Mouse (Mus musculus) hindbrain, embryonic 11.5 days (tissue): ENCODE measurements around the gene Trim41. TPM values are rescaled to one million over a fixed set of nuclear protein-coding genes. Genes with fewer than 3 reads are reported as not detected.
"Not testable (repeated sequence)": the region's sequence is repeated elsewhere in the genome, so short reads cannot be mapped to it uniquely, and the experiment has no call there.

Source experiments
- ATAC-seq: fragments of 200-750 bp; cut with Nextera tagmentation; 2 replicates; pipeline ENCODE4 v1.8.0; 2017; ENCODE audit warnings: mild to moderate bottlenecking, moderate TSS enrichment, moderate library complexity; ENCODE audit not compliant: low FRiP score
- DNase-seq: peaks from one replicate; pipeline ENCODE4 v3.0.0-alpha.2; 2015; ENCODE audit warnings: low spot score
- H3K27ac ChIP-seq: fragments of 300-500 bp; sonication (generic); 2 replicates; pipeline ENCODE4 v1.5.1; 2014; ENCODE audit warnings: mild to moderate bottlenecking, low read depth, low read length
- H3K27me3 ChIP-seq: fragments of 300-500 bp; sonication (generic); 2 replicates; pipeline ENCODE4 v1.6.1; 2014; ENCODE audit warnings: mild to moderate bottlenecking, low read length, moderate library complexity, mixed read lengths; ENCODE audit not compliant: control insufficient read depth, insufficient read depth
- H3K36me3 ChIP-seq: fragments of 300-500 bp; sonication (generic); 2 replicates; pipeline ENCODE4 v1.6.1; 2014; ENCODE audit warnings: mild to moderate bottlenecking, low read length, moderate library complexity, mixed read lengths; ENCODE audit not compliant: control insufficient read depth, insufficient read depth
- H3K4me1 ChIP-seq: fragments of 300-500 bp; sonication (generic); replicated peaks from 2 replicates; pipeline ENCODE4 v1.6.1; 2014; ENCODE audit warnings: low read length, mixed read lengths; ENCODE audit not compliant: control insufficient read depth, insufficient read depth
- H3K4me2 ChIP-seq: fragments of 300-500 bp; sonication (generic); replicated peaks from 2 replicates; pipeline ENCODE4 v1.6.1; 2014; ENCODE audit warnings: mild to moderate bottlenecking, low read depth, low read length
- H3K4me3 ChIP-seq: fragments of 300-500 bp; sonication (generic); 2 replicates; pipeline ENCODE4 v1.5.1; 2014; ENCODE audit warnings: low read depth, low read length
- H3K9ac ChIP-seq: fragments of 300-500 bp; sonication (generic); 2 replicates; pipeline ENCODE4 v1.6.1; 2014; ENCODE audit warnings: low read depth, low read length
- H3K9me3 ChIP-seq: fragments of 300-500 bp; sonication (generic); 2 replicates; pipeline ENCODE4 v1.6.1; 2016; ENCODE audit warnings: low read length; ENCODE audit not compliant: control insufficient read depth
- WGBS: fragments of 180-500 bp; shearing (Covaris S2); extraction: QIAGEN DNeasy Blood & Tissue Kit; methylation state at CpG from one replicate; pipeline ENCODE4 v1.1.7; 2014; 5-methylcytosine and 5-hydroxymethylcytosine counted together
- polyA plus RNA-seq: library from polyadenylated mRNA; unstranded; fragments of >200 nt; fragmentation: Nextera tagmentation; extraction: Ambion mirVana; gene quantifications from 2 replicates; pipeline ENCODE4 v1.2.1, GENCODE M21; 2014

The Trim41 gene
- polyA plus RNA-seq, 1 experiment from 2014 or later: 4.2 TPM

GRCm38 (mm10) chr11:48833078-48833730, 16.1 kb upstream of the Trim41 start:
- DNase-seq (no peak), ATAC-seq (peak; percentile 10)
- no peaks in the 10 kb centered on the region for H3K36me3 ChIP-seq
- no peak overlapping the region for H3K9ac ChIP-seq
- 0 out of 2 replicates have a peak, but pooled peaks cover under 1% of the 10 kb centered on the region for H3K4me1 ChIP-seq
- H3K9me3 ChIP-seq: no peaks in the 10 kb centered on the region
- H3K4me3 ChIP-seq: peak overlapping the region; percentile 20; the same call in 1 of the 2 replicates
- WGBS: 40% methylated on average over 9 of the region's 9 CpGs
- H3K4me2 ChIP-seq: no peak overlapping the region
- H3K27ac ChIP-seq: no peak overlapping the region
- H3K27me3 ChIP-seq: peaks cover 5% of the 10 kb centered on the region; the same call in 1 of the 2 replicates

GRCm38 (mm10) chr11:48831273-48831672, 14.1 kb upstream of the Trim41 start:
- Histone ChIP-seq H3K36me3 (no peaks in the 10 kb centered on the region), H3K9ac (no peak overlapping the region), H3K4me3 (no peak overlapping the region), H3K27me3 (0 out of 2 replicates have a peak, but pooled peaks cover 2% of the 10 kb centered on the region), H3K4me2 (no peak overlapping the region), H3K9me3 (no peaks in the 10 kb centered on the region), H3K4me1 (no peaks in the 10 kb centered on the region), H3K27ac (no peak overlapping the region)
- ATAC-seq (no peak), DNase-seq (no peak)
- 84% methylated on average over 2 of the region's 2 CpGs for WGBS

- 83% methylated on average over 2 of the region's 2 CpGs for WGBS
- no peaks in the 10 kb centered on the region for H3K4me1 ChIP-seq
- ATAC-seq: no peak
- no peak for DNase-seq
- H3K27ac ChIP-seq: no peak overlapping the region
- no peak overlapping the region for H3K4me3 ChIP-seq
- H3K27me3 ChIP-seq: no peaks in the 10 kb centered on the region
- no peak overlapping the region for H3K9ac ChIP-seq
- H3K36me3 ChIP-seq: no peaks in the 10 kb centered on the region
- H3K4me2 ChIP-seq: no peak overlapping the region
- H3K9me3 ChIP-seq: no peaks in the 10 kb centered on the region
Measured at GRCm38 (mm10) chr11:48830279-48830678, 13.1 kb upstream of the Trim41 start.

DNA sequence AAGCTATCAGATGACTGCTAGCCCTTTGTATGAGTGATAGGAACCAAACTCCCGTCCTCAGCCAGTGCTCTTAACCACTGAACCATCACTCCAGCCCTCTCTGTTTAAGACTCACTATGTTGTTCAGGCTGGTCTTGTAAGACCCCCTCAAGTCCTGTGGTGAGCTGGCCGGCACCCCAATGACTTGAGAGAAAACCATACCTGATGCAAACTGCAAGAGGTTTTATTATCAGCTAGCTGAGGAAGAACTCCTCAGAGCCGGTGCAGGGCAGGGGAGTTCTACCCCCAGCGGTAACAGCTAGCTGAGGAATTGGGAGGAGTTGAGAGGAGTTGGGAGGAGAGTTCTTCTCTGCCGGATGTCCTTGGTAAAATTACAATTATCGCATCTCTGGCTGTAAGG, 10.8 kb upstream of the Trim41 start:
- Histone ChIP-seq H3K4me3 (no peak overlapping the region), H3K9ac (no peak overlapping the region), H3K27ac (no peak overlapping the region), H3K4me1 (no peaks in the 10 kb centered on the region), H3K27me3 (peaks cover 13% of the 10 kb centered on the region), H3K4me2 (no peak overlapping the region), H3K9me3 (no peaks in the 10 kb centered on the region), H3K36me3 (no peaks in the 10 kb centered on the region)
- DNase-seq: no peak
- ATAC-seq: no peak
- WGBS: 76% methylated on average over 6 of the region's 6 CpGs

DNA sequence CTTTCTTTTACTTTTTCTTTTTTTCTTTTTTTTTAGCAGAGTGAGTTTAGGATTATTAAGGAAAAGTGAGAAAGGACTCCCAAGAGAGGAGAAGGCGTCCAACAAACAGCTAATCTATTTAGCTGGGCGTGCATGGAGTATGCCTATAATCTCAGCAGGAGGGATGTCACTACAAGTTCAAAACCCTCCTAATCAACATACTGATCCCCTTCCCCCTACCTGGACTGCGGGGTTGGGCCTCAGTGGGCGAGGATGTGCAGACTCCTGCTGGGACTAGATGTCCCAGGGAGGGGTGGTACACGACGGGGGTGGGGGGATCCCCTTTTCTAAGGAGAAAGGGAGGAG, 9.6 kb upstream of the Trim41 start:
- H3K36me3 ChIP-seq: no peaks in the 10 kb centered on the region
- no peak overlapping the region for H3K9ac ChIP-seq
- ATAC-seq: peak; percentile 46; the same call in 1 of the 2 replicates
- under 1% methylated on average over 6 of the region's 6 CpGs for WGBS
- no peaks in the 10 kb centered on the region for H3K4me1 ChIP-seq
- no peak overlapping the region for H3K27ac ChIP-seq
- peak overlapping the region; percentile 52 for H3K4me2 ChIP-seq
- peak overlapping the region; percentile 40 for H3K4me3 ChIP-seq
- H3K27me3 ChIP-seq: peaks cover 13% of the 10 kb centered on the region
- no peaks in the 10 kb centered on the region for H3K9me3 ChIP-seq
- peak; percentile 58 for DNase-seq

GRCm38 (mm10) chr11:48825979-48826751, 9.0 kb upstream of the Trim41 start, which contains the start of the genes Trim7 and Gm12184:
Gene Trim7, plus strand, starts transcription at chr11:48826140.
Gene Gm12184, minus strand, starts transcription at chr11:48826655.
- H3K36me3 ChIP-seq, H3K9me3 ChIP-seq, H3K4me1 ChIP-seq, H3K27ac ChIP-seq, DNase-seq, H3K9ac ChIP-seq: not testable (repeated sequence)
- 1% methylated on average over 36 of the region's 92 CpGs for WGBS
- Histone ChIP-seq H3K4me3 (peak within 1 kb of the TSS; percentile 40), H3K27me3 (peaks cover 13% of the 10 kb centered on the region), H3K4me2 (peak within 1 kb of the TSS; percentile 52)
- peak; percentile 81 for ATAC-seq

GRCm38 (mm10) chr11:48824311-48824830, 7.2 kb upstream of the Trim41 start:
- Histone ChIP-seq H3K27me3 (peaks cover 13% of the 10 kb centered on the region), H3K4me1 (no peaks in the 10 kb centered on the region), H3K9me3 (no peaks in the 10 kb centered on the region), H3K9ac (0 out of 2 replicates have a peak overlapping the region, but pooled peaks have one; percentile 1), H3K4me3 (peak overlapping the region; percentile 26), H3K27ac (no peak overlapping the region), H3K4me2 (peak overlapping the region; percentile 41), H3K36me3 (no peaks in the 10 kb centered on the region)
- DNase-seq: peak; percentile 34
- no peak for ATAC-seq
- WGBS: 3% methylated on average over 22 of the region's 22 CpGs

DNA sequence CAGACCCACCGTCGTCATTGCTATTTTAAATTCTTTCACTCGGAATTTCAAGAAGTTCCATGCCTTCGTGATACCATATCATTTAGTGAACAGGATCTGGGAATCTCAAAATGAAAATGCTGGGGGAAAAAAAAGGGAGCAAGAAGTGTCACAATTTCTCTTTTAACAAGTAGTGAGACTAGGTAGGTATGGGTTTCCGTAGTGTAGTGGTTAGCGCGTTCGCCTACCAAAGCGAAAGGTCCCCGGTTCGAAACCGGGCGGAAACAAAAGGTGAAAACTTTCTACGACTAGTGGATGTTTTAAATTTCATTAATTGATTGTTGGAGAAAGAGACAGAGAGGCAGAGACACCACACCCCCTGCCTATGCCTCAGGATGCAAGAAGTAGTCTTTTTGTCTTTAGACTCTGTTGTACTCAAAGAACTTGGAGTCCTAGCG, 6.4 kb upstream of the Trim41 start:
- peak overlapping the region; percentile 26 for H3K4me3 ChIP-seq
- peaks cover 13% of the 10 kb centered on the region for H3K27me3 ChIP-seq
- H3K27ac ChIP-seq: no peak overlapping the region
- DNase-seq: peak; percentile 86
- peak; percentile 18; the same call in 1 of the 2 replicates for ATAC-seq
- 1% methylated on average over 15 of the region's 15 CpGs for WGBS
- peak overlapping the region; percentile 41 for H3K4me2 ChIP-seq
- no peak overlapping the region for H3K9ac ChIP-seq
- H3K4me1 ChIP-seq: no peaks in the 10 kb centered on the region
- no peaks in the 10 kb centered on the region for H3K9me3 ChIP-seq
- no peaks in the 10 kb centered on the region for H3K36me3 ChIP-seq
